Mouse (Mus musculus) ZHBTc4 (cell line): ENCODE results near the gene Spata19.

Experiments used
- DNase-seq: peaks from one replicate; pipeline ENCODE4 v3.0.0-alpha.2; 2011; ENCODE audit warnings: low read depth, low spot score

Spata19 gene

DNA sequence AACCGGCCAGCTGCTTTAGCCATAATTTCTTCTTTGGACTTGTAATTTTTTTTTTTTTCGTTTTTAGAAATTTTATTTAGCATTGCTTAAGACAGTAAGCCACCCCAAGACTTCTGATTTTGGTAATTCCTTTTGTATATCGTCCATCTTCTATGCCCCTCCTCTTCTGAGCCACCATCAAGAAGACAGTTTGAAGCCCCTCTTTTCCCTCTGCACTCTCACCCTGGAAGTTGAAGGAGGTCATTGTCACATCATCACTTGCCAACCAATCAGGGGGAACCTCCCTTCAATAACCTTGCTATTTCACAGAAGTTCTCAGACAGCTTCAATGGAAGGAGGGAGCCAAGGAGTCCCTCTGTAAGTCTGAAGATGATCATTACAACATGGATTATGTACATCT lies at the start of gene Spata19:
Gene Spata19, plus strand, starts transcription at position 301 of the 400 bp plus-strand sequence.
- no peak for DNase-seq

DNA sequence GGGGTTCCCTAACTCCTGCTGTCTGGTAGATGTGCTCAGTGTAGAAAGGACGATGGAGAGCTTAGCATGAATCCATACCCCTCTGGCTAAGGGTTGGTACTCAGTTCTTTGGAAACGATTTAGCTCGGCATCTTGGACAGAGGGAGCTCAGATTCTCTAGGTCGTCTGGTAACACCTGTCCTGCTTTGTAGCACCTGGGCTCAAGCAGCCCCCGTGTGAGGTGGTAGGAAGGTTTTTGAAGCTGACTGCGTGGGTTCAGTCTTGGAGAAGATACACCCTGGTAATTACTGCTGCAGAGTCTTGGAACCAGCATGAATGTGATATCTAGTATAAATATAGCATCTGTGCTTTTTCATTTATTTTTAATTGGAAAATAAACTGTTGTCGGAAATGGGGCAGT lies 43.5 kb upstream of the Spata19 start:
- DNase-seq = no peak

DNA sequence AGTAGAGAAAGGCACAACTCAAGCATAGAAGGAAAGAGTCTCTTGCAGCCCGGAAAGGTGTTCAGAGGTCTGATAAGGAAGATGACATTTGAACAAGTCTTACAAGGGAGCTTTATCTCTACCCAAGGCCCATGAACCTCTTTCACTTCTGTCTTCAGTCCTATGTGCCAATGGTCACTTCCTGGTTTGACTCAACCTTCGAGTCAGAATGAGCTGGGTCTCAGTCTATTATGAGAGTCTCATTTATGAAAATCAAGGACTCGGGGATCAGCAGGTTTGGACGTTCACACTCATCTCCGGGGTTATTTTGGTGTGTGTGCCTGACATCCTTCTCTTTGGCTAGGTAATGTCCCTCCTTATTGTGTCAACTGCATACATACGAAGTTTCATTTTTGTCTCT lies 38.7 kb upstream of the Spata19 start:
- no peak for DNase-seq

DNA sequence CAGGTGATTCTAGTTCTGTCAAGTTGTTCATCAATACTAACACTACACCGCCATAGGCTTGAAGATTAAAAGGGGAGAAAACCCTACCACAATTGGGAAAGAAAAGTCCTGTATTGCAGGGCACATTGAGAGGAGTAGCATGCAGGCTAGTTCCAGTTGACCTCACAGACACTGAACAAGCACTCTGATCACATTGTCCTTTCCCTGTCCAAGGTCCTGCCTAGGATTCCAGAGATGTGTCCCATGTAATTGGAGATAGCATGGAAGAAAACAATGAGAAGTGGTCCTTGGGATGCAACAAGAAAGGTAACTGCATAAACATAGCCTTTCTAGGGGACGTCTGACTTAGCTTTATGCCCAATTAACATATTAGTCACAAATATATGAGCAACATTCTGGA lies 29.4 kb upstream of the Spata19 start:
- peak; percentile 54 for DNase-seq

DNA sequence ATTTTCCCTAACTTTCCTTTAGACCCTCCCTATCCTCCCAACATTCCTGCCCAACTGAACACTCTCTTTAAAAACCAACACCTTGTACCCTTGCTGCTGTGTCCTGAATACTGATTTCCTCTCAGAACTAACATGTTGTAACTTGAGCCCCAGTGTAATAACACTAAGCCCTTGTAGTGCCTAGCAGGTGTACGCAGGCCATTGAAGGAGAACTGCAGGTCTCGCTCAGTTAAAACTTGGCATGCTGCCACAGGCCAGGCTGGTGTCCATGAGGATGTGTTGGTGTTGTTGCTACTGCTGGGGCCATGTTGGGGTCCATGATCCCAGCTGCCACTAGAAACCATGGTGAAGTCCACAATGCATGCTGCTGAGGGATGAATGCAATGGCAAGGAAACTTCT lies 27.5 kb upstream of the Spata19 start:
- DNase-seq = no peak

DNA sequence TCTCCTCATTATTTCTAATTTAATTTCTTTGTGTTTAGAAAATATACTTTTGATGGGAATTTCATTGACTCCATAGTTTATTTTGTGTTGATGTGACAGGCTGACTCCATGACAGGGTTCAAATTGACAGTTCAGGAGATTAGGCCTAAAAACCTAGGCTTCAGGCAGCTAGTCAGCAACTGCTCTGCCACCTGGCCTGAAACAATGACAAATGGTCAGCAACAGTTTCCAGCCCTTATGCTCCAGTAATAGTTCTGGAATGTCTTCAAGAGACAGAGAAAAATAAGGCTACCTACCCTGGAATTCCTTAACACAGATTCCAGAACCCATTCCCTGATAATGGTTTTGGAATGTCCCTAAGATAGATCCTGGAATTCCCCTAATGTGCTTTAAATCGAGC lies 20.9 kb upstream of the Spata19 start:
- DNase-seq = no peak

DNA sequence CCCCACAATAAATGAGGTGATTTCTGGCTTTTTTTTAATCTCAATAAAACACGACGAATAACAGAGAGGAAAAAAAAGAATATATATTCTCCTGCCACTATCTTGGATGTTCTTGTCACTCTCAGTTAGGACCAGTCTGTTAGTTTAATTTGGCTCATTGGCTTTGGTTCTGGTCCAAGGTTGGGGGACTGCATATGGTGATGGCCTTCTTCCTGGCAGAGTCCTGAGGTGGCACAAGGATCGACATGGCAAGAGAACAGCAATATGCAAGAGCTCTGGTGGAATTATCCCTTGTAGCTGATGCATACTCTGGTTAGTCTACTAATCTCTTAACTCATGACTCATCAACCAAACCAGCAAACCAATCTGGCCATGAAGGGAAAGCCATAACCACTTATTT lies 9.6 kb upstream of the Spata19 start:
- no peak for DNase-seq

DNA sequence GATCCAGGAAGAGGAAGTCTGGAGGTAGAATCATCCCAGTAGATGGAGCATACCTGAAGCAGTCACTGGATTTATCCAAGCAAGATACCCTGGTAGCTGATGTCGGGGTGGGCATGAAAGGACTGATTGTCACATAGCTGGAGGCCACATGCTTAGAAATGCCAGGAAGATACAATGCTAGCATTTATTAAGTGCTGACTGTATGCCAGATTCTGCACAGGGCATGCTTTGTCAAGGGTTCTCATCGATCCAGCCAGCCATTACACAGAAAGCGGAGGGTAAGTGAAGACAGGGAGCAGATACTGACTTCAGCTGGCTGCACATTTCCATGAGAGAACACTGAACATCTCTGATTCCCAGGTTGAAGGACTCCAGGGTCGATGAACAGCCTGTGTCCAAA lies 4.6 kb downstream of the Spata19 start:
- DNase-seq = no peak

DNA sequence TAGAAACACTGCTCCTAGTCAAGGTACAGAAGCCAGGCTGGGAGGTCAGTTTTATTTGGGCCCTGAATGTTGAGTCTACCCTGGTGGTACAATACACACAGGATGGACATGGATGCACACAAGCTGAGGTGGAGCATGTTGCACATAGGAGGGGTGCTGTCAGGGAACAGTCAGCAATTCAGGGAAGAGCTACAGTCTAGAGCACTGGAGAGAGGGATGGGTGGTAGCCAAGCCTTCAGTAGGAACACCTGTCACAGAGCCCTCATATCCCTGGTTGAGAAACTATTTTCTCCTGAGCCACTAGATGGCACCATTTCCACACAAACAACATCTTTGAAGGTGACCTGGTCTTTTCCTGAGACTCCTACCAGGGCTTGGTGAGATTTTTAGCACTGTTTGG lies 13.1 kb downstream of the Spata19 start:
- peak; percentile 76 for DNase-seq

DNA sequence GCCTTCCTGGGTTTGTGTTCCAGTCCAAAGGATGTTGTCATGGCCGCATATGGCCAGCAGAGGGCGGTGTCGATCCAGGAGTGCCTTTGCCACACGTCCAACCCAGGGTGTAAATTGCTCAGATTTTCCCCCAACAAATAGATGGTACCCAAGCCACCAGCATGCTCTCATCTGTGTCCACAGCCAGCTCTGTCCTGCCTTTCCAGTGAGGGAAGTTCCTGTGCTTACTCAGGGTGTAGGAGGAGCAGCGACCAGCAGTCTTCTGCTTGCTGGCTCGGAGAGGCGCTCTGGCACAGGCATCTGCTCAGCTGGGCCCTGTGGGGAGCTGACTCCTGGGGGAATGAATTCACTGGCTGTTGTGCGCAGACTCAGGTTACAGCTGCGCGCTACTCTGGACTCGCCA lies 17.5 kb downstream of the Spata19 start:
- peak; percentile 76 for DNase-seq

DNA sequence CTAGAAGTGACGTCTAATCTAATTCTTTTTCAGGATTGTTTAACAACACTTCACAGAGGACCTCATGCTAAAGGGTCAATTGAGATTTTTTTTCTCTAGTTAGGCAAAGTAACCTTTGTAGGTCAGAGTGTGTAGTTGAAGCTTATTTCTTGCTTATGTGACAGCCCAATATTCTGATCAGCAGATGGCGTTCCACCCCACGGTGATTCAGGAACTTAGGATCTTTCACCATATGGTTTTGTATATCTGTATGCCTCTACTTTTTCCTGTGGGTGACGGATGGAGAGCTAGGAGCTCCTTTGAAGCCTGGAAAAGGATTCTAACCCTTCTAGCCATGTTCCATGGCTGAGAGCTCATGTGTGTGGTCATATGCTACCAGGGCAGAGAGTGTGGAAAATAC lies 27.9 kb downstream of the Spata19 start:
- no peak for DNase-seq

DNA sequence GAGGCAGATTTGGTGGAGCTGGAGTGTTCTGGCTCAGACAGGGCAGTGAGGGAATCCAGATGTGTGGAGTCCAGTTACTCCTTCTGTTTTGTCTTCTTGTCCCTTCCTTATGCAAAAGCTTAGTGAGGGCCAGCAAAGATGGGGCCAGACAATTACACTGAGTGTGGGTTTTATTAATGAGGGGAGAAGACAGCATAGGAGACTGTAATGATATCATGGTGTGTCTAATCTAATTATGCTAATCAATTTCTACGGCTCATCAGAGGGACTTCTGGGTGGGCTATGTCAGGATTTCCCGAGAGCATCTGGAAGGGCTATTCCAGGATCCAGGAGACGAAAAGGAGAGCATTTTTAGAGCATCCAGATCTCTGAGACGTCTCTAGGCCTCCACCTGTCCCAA lies 32.0 kb downstream of the Spata19 start:
- no peak for DNase-seq

DNA sequence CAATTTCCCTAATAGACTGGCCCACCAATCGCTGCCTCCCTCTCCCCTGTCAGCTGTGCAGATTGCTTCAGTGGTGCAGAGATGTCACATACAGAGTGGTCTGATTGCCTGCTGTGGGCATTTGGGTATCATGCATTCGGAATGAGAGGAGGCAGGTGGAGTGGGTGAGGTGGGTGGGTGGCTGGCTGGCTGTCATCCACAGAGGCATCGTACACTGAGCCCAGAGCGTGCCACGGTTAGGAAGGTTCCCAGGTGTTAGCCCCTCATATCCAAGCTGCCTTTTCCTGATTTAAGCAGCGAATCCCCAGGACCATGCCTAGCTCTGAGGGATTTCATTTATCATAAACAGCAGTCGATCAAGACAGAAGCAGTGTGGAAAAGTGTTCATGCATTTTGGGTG lies 36.7 kb downstream of the Spata19 start:
- DNase-seq = no peak

DNA sequence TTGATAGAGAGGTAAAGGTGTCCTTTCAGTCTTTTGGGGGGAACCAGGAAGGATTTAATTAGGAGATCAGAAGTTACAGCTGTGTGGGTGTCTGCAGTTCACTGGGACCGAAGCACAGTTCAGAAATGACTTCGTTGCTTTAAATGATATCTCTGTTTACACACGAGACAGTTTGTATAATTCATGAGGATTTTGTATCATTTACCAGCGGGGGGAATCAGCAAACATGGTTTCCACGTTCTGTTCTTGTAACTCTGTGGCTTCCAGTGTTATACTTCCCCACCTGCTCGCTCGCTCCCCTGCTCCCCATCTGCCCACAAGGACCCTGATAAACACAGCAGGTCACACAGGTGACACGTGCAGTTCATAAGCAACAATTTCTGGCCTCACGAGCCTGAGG lies 39.3 kb downstream of the Spata19 start:
- DNase-seq = no peak

DNA sequence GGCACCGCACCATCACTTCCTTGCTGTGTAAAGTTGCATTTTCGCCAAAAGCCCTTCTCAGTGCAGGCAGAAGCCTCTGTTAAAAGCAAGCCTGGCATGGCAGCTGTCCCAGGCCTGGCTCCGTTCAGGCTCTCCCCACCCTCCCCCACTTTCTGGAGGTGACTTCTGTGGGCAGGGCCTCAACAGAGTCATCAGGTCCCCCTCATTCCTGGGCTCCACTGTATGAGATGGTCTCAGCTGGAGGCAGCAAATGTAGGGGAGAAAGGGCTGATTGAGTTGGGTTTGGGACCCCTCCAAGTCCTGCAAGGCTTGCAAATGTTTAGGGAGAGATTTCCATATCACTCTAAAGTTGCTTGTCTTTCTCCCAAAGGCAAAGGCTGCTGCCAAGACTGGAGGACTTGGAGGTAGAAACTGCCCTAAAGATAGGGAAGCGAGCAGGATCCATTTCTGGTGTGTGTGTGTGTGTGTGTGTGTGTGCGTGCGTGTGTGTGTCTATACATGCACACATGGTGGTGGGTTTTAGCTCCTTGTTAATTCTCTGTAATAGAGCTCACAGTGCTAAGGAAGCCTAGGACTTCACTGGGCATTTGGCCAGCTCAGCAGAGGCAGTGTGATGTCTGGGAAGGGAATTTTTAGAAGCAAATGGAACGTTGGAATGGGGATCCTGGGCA lies 40.9 kb downstream of the Spata19 start:
- DNase-seq = no peak

DNA sequence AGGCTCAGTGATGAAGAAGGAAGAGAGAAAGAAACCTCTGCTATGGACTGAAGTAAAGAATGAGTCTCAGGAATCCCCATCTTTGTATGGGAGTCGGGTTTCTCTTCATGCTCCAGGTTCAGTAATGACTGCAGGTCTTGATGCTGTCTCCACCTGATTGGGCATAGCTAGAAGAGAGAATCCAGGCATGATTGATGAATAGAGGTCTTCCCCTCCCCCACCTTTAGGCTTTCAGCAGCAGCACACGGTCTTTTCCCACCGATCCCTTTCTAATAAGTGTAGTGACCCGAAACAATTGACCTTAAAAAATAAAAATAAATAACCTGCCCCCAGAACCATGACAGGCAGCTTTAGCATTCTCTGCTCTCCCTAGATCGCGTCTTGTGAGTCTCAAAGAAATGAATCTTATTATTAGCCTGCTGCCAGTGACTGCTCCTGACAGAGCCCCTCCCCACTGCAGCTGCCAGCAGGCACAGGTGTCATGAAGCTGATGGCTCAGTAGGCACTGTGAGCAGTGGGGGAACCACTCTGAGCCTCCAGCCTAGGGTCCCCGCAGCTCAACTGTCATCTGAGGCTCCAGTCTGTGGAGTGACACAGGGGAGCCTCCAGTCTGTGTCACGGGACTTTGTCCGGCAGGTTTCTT lies 53.3 kb downstream of the Spata19 start:
- DNase-seq = no peak
